Mouse (Mus musculus) megakaryocyte, embryonic 14.5 days (primary cell): Measurements from ENCODE around the gene Mmrn1.

Experiments used
- FLI1 ChIP-seq: IDR thresholded peaks from 2 replicates; pipeline ENCODE4 v1.6.1; 2012; ENCODE audit warnings: low read length, inconsistent platforms, mixed read lengths
- GATA1 ChIP-seq: IDR thresholded peaks from 3 replicates; pipeline ENCODE4 v1.6.1; 2012; ENCODE audit warnings: mixed read lengths, low read length, inconsistent platforms, borderline replicate concordance

DNA sequence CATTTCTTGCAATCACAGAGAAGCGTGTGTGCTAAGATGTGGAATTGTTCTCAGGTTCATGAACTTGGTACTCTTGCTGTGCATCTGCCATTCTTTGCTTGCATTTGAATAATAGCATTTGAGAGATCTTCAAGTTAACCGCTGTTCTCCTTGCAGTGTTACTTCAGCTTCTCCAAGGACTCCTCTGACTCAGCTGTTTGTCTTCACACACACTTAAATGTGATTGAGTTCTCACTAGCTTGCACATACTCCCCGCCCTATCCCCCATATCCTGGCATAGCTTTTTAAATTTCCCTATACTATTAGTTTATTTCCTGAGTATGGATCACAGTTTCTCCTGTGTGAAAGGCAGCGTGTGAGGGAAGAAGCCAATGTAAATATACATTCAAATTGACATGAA, 10.1 kb downstream of the Mmrn1 start:
- TF ChIP-seq GATA1 (no peak), FLI1 (no peak)
